Mouse (Mus musculus): ENCODE results near the gene Fam114a2.
"Not testable (repeated sequence)": the region's sequence is repeated elsewhere in the genome, so short reads cannot be mapped to it uniquely, and the experiment has no call there.

The Fam114a2 gene

DNA sequence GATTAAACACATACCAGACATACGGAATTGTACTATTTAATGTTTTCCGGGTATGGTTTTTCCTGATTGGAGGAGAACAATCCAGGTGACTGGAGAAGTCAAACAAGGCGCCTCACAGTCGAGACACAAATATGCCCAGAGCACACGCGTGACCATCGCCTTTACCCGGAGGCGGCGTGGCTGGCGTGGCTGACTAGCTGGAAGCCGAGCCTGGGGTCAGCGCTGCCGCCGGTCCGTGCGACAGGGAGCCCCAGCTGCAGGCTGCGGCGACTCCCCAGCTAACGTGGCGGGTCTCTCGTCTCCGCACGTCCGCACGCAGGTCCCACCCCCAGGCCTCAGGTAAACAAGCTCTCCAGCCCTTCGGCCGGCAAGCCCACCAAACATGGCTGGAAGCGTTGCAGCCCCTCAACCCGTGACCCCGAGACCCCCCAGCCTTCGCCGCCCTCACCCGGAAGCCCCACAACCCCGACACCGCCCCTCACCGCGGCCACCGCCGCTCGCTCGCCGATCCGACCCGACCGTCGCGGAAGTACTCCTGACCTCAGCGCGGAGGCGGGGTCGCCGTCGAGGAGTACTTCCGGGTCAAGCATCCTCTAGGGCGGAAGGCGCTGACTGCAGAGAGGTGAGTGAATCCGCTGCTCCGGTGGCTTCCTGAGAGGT lies at the start of gene Fam114a2, which contains the start of gene Mfap3:
TSS of gene Fam114a2 (minus strand) at position 527 of the 660 bp plus-strand sequence.
TSS of gene Mfap3 (plus strand) at position 574 of the 660 bp plus-strand sequence.
- peak; percentile 81 for DNase-seq (ENCODE audit: low read depth, low spot score)

DNA sequence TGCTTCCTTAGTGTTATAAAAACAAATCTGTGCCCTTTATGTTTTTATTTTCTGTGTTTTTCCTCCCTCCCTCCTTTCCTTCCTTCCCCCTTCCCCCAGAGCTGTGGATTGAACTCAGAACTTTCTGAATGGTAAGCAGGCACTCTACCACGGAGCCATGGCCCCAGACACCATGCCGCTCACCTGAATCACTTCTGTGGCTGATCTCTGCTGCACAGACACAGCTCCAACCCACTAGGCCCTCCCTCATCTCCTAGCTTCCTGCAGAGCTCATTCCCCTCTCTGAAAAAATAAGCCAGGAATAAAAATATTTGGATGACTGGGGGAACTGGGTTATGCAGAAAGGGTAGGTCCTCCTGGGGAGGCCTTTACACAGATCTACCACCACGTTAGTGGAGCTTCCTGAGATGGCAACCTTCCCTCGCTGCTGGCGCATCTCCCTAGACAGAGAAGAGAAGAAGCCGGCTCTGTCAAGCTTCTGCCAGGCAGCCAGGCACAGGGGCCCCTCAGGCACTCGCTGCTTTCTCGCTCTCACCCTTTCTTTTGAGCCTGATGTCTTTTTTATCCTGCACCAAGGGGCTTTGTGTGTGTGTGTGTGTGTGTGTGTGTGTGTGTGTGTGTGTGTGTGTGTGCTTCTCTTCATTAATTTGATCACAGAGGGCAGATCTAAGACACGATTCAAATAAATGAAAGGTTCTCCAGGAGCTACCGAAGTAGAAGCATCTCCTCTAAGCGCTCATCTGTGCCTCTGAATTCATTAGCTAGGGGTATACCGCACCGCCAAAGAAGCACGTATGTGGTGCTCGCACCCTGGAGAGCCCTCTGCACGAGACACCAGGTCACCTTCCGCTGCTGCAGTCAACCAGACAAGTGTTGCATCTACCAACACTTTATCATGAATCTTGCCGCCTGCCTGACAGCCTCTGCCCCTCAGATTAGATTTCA lies 47.9 kb upstream of the Fam114a2 start:
- no peak for DNase-seq (ENCODE audit: low read depth, low spot score)

DNA sequence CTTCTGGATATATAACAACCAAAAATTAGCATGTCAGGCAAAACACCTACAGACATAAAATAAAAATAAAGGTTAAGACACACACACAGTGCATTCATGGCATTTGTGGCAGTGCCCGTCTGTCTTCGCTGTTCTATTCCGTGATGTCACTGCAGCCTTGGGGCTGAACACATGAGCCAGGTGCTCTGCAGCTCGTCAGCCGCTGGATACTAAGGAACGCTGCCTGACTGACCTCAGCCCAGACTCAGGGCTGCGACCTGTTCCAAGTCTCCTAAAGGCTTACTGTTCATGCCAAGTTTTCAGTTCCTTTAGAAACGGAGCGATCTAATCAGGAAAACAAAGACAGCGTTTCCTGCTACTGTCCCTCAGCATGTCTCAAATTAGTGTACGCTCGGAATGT lies 46.1 kb upstream of the Fam114a2 start:
- no peak for DNase-seq (ENCODE audit: low read depth, low spot score)

DNA sequence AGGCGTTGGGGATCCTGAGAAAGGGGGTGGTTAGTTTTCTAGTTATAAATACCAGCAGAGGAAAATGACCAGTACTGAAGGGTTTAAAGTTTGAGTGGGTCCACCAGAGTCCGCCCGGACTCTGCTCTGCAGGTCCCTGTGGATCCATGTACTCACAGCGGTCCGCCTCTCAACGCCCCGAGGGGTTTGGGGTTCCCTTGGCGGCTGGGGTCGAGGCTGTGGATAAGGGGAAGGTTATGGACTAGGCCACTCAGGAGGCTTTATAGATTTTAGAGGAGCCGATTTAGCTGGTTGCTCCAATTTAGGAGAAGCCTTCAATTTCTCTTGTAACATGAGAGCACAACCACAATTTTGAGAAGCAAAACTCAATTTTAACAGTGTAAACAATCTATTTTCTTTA lies 39.5 kb upstream of the Fam114a2 start:
- not testable (repeated sequence) for DNase-seq (ENCODE audit: low read depth, low spot score)

DNA sequence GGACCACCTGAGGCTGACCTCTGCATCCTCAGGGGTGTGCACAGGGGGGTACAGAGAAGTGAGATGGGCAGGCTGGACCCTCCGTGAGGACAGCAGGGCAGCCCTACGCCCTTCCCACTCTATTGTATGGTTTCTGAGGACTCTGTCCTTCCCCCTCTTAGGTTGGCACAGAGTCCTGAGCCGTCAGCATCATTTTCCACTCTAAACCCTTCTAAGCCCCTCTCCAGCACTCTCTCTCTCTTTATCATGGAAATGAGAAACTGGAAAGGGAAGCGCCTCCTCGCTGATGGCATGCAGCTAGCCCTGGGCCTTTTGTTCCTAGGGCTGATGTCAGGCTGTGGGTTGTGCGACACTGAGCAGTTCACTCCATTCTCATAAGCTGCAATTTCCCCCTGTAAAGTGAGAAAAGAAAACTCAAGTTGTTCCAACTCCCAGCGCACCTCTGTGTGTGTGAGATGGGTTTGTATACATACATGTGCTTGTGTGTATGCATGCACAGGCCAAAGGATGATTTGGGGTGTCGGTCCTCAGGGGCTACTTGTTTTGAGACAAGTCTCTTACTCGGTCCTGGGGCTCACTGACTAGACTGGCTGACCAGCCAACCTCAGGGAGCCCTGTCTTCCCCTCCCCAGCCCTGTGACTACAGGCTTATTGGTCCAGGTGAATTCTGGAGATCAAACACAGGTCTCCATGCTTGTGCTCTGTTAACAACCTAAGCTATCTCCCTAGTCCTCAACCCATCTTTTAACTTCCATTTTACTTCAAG lies 34.8 kb upstream of the Fam114a2 start:
- no peak for DNase-seq (ENCODE audit: low read depth, low spot score)

DNA sequence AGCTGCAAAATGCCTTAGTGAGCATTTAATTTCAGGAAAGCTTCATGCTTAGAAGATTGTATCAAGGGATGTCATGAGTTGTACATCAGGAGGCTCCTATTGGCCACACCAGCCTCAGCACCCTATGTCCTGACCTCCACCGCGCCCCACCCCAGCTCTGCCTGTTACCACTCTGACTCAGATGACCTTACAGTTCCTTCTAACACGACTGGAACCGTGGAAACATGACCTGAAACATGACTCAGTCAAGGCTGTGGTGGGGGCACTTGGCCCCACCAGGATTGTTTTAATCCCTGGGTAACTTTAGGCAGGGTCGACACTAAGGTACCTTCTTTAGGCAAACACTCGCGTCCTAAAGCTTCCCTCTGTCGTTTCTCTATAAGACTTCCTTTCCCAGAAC lies 32.6 kb upstream of the Fam114a2 start:
- DNase-seq (ENCODE audit: low read depth, low spot score) = no peak

DNA sequence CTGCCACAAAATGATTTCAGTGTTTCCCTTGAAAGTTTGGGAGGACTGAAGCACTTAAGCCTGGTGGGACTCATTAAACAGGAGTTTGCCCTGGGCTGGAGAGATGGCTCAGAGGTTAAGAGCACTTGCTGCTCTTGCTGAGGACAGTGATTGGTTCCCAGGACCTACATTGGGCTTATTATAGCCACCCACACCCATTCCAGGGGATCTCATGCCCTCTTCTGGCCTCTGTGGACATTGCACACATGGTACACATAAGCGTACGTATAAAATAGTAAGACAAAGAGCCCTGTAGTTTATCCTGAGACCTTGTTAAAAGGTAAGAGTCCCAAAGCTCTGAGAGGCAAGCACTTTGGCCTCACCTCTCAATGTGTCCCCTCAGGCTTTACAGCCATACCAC lies 31.8 kb upstream of the Fam114a2 start:
- DNase-seq (ENCODE audit: low read depth, low spot score) = peak; percentile 26

DNA sequence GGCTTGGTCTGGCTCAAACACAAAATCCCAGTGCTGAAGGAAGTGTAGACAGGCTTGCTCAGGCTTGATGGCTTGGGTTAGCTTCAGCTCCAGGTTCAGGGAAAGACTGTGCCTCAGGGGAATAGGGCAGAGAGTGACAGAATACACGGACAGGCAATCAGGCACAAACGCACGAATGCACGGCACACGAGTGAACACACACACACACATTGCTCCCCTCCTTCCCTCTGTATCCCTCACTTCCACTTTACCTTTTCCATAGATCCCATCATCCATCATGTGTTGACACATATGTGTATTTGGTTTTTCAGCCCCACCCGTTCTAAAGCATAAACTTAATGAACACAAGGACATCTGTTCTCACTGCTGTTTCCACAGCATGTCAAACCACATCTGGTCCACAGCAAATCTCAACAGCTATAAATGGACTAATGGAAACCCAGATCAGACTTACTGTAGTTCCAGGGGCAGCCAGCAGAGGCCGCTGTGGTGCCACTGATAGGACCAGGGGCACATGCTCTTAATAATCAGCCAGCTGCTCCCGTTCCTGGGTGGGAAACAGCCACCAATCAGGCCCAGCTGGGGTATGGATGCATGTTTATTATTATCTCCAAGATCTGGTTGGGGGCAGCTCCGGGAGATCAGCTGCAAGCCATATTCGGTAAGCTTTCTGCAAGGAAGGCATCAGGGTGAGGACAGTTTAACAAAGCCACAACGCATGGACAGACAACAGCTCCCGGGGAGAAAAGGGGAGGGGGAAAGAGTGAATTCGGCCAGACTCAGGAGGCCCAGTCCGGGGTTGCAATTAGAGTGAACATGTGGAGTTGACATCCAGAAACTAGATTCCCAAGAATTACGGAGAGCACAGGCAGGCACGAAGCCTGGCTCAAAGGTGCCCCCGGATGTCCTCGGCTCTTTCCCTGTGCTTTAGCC lies 30.5 kb upstream of the Fam114a2 start:
- DNase-seq (ENCODE audit: low read depth, low spot score) = peak; percentile 88

DNA sequence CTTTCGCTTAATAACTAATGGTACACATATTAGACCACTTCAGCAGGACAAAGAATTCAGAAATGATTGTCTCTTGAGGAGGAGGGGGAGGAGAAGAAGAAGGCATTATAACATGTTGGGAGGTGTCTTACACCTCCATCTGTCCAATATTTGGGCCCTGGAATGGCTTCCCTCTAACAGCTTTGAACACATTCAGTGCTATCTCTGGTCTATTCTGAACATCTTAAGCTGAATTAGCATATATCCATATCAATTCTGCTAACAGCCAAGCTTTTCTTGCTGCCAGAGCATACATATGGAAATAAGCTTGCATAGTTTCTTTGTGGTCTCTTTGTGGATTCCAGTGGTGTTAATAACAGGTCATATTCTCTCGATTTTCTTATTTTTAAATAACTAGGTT lies 22.3 kb upstream of the Fam114a2 start:
- DNase-seq (ENCODE audit: low read depth, low spot score) = no peak

DNA sequence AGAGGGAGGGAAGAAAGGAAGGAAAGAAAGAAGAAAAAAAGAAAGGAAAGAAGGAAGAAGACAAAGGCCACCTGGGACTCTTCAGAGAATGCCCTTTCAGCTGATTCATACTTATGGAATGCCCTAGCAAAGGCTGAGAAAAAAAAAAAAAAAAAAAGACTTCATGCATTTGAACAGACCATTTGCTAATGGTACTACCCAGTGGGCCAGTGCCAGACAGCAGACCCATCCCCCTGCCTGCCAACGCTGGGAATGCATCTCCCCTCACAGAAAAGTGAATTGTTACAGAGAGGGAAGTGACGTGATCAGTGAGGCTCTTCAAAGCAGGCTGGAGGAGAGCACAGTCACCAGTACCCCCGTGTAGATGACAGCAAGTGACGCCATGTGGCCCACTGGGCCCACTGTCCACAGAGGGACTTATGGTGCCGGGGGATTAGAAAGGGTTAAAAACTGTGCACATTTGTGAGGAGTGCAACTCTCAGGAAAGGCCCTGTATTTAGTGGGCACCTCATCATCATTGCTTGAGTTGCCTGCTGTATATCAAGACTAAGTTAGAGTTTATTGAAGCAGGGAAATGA lies 21.5 kb upstream of the Fam114a2 start:
- peak; percentile 62 for DNase-seq (ENCODE audit: low read depth, low spot score)

DNA sequence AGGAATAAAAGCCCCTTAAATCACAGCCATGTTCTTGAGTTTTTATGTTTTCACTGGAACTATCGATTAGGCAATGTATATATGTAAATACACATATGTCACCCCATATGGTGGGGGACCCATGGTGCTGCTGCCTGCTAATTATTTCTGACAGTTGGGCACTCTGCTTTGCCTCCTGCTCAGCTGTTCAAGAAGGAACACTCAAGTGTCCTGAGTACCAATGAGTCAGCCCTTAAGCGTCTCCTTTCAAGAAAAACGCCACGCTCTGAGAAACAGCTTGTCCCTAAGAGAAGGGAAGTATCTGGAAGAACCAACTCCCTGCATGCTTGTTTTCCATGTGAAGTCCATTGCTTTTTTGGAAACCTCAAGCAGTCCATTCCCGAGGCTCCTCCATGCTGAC lies 17.5 kb upstream of the Fam114a2 start:
- no peak for DNase-seq (ENCODE audit: low read depth, low spot score)

DNA sequence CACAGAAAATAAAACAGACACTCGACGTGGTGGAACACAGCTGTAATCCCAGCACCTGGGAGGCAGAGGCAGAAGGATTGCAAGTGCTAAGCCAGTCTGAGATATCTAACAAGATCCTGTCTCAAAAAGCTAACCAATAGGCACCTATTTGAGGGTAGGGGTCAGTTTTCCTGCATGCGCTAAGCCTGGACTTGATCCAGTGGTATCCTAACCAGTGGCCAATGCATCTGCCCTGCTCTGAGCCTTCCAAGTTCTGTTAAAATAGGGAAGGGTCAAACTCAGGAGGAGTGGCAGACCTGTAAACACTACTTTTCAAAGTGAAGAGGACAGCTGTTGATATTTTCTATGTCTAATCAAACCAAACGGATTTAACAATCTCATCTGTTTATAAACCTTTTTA lies 13.9 kb upstream of the Fam114a2 start:
- no peak for DNase-seq (ENCODE audit: low read depth, low spot score)

DNA sequence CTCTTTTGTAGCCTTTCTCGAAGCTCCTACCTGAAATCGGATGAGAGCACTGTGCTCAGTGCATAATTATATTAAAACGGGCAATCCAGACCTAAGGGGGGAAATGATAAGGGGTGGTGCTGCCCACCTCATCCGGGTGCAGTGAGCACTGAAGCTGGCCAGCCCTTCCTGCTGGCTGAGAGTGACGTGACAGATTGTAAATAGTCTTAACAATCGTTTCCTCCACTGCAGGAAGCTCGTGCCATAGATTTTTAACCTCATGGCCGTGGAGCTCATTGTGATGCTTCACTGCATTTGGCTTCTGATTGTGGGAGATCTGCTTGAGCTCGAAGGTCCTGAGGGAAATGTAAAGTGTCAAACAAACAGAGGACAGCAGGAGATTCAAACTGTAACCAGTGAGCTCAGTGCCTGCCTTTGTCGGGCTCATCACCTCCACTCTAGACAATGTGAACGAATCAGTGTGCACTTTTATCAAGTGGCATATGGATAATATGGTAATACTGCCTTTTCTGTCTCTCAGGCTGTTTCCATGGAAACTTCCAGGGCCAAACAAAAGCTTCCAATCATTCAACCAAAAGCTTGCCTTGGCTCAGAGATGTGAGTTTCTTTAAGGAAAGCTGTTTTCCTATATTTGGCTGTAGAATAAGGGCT lies 13.0 kb upstream of the Fam114a2 start:
- DNase-seq (ENCODE audit: low read depth, low spot score) = no peak

DNA sequence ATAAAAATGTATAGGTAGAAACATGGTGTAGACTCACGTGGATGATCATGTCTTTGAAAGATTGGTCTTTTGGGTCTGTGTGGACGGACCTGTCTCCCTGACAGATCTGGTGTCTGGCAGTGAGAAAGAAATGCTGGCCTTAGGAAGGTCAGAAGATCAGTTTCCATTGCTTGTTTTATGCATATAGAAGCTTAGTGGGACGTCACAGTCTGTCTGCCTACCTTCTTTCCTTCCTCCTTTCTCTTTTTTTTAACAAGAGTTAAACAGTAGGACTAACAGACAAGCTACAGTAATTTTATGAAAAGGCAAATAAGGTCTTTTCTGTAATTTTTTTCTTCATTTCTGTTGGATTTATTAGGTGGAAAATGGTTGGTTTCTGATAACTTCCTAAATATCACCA lies 10.7 kb upstream of the Fam114a2 start:
- DNase-seq (ENCODE audit: low read depth, low spot score) = no peak

DNA sequence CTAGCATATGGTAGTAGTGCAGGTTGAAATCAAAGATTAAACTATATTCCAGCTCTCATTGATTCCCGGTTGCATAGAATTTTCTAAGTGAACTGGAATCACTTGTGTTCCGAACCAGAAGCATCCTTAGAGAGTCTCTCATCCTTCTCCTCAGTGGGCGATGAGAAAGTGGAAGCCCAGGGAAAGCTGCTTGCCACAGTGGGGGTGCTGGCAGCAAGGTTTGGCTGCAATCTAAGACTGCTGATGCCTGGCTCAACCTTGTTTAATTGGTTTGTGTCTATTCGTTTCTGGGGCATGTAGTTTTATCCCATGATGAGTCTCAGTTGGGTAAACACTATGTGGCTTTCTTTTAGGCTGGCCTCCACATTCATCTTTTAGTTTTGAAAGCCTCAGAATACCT lies 9.1 kb upstream of the Fam114a2 start:
- no peak for DNase-seq (ENCODE audit: low read depth, low spot score)

DNA sequence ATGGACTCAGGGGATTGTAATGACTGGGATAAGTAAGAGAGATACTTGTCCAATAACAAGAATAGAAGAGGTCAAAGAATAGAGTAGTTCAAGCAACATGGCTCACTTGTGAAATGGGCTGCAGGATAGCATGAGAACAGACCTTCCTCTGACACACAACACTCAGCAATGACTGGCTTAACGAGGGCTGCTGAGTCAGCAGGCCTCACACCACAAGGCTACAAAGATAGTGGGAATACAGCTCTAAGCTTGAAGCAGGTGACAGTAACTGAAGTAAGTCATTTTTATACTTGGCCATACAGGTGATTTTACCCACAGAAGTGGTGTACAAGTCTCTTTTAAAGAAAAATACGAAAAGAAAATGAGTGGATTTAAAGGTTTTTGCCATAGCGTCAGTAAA lies 7.5 kb upstream of the Fam114a2 start:
- DNase-seq (ENCODE audit: low read depth, low spot score) = no peak

DNA sequence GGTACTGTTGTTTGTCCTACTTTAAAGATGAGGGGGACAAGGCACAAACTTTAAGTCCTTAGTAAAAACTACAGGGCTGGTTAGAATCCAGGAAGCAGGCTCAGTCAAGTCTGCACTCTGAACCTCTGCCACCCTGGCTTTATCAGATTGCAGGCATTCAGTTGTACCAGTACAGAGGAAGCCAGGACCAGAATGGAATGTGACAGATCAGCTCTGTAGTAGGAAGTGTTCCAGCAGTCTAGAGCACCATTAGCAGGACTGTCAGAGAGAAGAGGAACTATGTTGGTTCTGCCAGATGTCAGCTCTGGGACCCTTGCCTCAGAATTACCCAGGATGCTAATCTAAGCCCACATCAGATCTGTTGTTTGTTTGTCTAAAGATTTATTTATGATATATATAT lies 6.2 kb upstream of the Fam114a2 start:
- no peak for DNase-seq (ENCODE audit: low read depth, low spot score)

DNA sequence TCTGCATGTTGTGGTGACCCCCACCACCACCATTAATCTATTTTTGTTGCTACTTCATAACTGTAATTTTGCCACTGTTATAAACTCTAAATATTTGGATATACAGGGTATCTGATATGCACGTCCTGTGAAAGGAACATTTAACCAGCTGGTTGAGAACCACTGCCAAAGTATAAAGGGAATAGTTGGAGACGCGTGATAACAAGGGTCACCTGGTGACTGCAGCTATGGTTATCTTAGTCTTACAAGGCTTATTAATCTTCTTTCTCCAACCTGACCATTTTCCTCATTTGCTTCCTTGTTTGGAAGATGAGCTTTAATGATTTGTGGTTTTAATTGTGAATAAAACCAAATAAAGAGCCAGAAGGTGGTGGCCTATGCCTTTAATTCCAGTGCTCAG lies 5.0 kb upstream of the Fam114a2 start:
- DNase-seq (ENCODE audit: low read depth, low spot score) = no peak

DNA sequence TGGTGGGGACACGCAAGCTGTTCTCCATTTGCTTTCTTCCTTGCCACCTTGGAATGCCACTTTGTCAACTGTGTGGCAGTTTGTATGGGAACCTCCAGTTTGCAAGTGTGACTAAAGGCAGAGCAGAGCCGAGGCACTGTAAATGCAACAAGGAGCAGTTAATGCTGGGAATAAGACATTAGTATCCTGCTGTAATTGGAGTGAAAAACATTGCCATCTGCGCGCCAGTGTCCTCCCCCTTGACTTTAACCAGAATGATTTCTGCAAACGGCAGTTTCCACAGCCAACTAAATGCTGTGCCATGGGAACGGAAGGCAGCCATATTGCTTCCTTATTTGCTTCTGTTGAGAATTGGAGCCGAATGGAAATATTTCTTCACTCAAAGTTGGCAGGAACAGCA lies 3.6 kb upstream of the Fam114a2 start:
- DNase-seq (ENCODE audit: low read depth, low spot score) = no peak

DNA sequence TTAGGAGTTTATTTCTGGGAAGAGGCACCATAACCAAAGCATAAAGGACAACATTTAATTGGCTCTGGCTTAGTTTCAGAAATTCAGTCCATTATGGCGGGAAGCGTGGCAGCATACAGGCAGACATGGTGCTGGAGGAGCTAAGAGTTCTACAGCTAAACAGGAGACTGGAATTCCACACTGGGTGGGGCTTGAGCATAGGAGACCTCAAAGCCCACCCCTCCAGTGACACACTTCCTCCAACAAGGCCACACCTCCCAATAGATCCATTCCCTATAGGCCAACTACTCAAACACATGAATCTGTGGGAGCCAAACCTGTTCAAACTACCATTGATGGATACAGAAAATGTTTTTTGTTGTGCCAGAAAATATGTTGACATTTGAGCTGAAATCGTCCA lies 2.8 kb upstream of the Fam114a2 start:
- no peak for DNase-seq (ENCODE audit: low read depth, low spot score)
